Mouse (Mus musculus) forebrain, embryonic 15.5 days (tissue): ENCODE results near the gene Rreb1. TPM values are rescaled to one million over a fixed set of nuclear protein-coding genes. Genes with fewer than 3 reads are reported as not detected.

ENCODE experiments used
- ATAC-seq: fragments of 200-750 bp; cut with Nextera tagmentation; replicated peaks from 2 replicates; pipeline ENCODE4 v1.8.0; 2017; ENCODE audit warnings: mild to moderate bottlenecking, moderate TSS enrichment, moderate library complexity
- H3K27ac ChIP-seq: fragments of 300-500 bp; sonication (generic); replicated peaks from 2 replicates; pipeline ENCODE4 v1.5.1; 2015; ENCODE audit warnings: mild to moderate bottlenecking, inconsistent platforms
- H3K27me3 ChIP-seq: fragments of 300-500 bp; sonication (generic); 2 replicates; pipeline ENCODE4 v1.6.1; 2015; ENCODE audit warnings: inconsistent platforms
- H3K36me3 ChIP-seq: fragments of 300-500 bp; sonication (generic); 2 replicates; pipeline ENCODE4 v1.6.1; 2015; ENCODE audit warnings: mild to moderate bottlenecking, inconsistent platforms
- H3K4me1 ChIP-seq: fragments of 300-500 bp; sonication (generic); 2 replicates; pipeline ENCODE4 v1.6.1; 2015; ENCODE audit warnings: inconsistent platforms
- H3K4me2 ChIP-seq: fragments of 300-500 bp; sonication (generic); replicated peaks from 2 replicates; pipeline ENCODE4 v1.6.1; 2015; ENCODE audit warnings: mild to moderate bottlenecking, inconsistent platforms
- H3K4me3 ChIP-seq: fragments of 300-500 bp; sonication (generic); 2 replicates; pipeline ENCODE4 v1.5.1; 2015; ENCODE audit warnings: mild to moderate bottlenecking, inconsistent platforms
- H3K9ac ChIP-seq: fragments of 300-500 bp; sonication (generic); replicated peaks from 2 replicates; pipeline ENCODE4 v1.6.1; 2015; ENCODE audit warnings: mild to moderate bottlenecking, inconsistent platforms
- H3K9me3 ChIP-seq: fragments of 300-500 bp; sonication (generic); 2 replicates; pipeline ENCODE4 v1.6.1; 2016; ENCODE audit warnings: inconsistent platforms
- WGBS: fragments of 180-500 bp; shearing (Covaris S2); methylation state at CpG from one replicate; pipeline ENCODE4 v1.1.7; 2015; ENCODE audit warnings: mixed read lengths; 5-methylcytosine and 5-hydroxymethylcytosine counted together
- polyA plus RNA-seq: library from polyadenylated mRNA; unstranded; fragments of >200 nt; fragmentation: Nextera tagmentation; extraction: Ambion mirVana; gene quantifications from 2 replicates; pipeline ENCODE4 v1.2.1, GENCODE M21; 2015

The Rreb1 gene
- 1.6 and 1.8 TPM in 2 replicates for polyA plus RNA-seq

DNA sequence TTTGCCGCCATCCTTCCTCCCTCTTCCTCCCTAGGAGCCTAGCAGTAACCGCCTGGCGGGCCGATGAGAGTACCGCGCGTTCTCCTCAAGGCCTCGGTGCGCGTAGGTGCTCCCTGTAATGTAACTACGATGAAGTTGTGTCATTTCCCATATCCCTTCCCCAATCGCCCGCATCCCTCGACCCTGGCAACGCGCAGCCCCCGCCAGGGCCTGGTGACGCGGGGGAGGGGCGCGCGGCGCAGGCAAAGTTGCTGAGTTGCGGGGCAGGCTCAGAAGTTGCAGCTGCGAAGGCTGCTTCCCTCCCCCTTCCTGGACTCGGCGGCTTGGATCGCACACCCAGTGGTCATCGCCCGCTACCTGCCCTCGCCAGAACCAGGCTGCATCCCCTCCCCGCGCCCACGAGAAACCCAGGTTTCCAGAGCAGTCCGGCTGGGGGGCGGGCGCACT, at the start of gene Rreb1:
TSS of gene Rreb1 (plus strand) at position 254 of the 447 bp plus-strand sequence.
- peak; percentile 69 for ATAC-seq
- Histone ChIP-seq H3K36me3 (no peaks in the 10 kb centered on the region), H3K4me2 (peak within 1 kb of the TSS; percentile 97), H3K9ac (peak within 1 kb of the TSS; percentile 34), H3K27ac (no peak within 1 kb of the TSS), H3K9me3 (no peaks in the 10 kb centered on the region), H3K27me3 (peaks cover 27% of the 10 kb centered on the region), H3K4me3 (peak within 1 kb of the TSS; percentile 50), H3K4me1 (peaks cover 17% of the 10 kb centered on the region)
- 1% methylated on average over 37 of the region's 37 CpGs for WGBS

DNA sequence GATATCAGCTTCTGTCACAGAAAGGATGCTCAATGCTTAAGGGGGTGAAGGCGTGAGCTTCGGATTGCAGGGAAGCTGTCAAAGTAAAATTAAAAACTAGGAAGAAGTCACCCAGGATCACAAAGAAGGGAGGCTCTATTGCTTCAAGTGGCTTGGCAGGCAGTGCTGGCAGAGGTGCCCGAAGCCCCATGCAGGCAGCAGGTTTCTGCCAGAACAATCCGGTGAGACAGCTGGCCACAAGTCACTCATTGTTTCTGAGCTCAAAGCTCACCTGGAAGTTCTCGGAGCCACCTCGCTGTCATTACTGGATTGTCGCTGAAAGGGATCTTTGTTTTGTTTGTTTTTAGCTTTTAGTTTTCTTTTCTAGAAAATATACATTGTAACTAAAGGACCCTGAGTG, 49.6 kb upstream of the Rreb1 start:
- no peak for ATAC-seq
- H3K4me1 ChIP-seq = no peaks in the 10 kb centered on the region
- H3K9ac ChIP-seq = no peak overlapping the region
- no peaks in the 10 kb centered on the region for H3K9me3 ChIP-seq
- no peak overlapping the region for H3K4me3 ChIP-seq
- no peak overlapping the region for H3K27ac ChIP-seq
- 74% methylated on average over 7 of the region's 7 CpGs for WGBS
- no peak overlapping the region for H3K4me2 ChIP-seq
- no peaks in the 10 kb centered on the region for H3K27me3 ChIP-seq
- H3K36me3 ChIP-seq = no peaks in the 10 kb centered on the region

DNA sequence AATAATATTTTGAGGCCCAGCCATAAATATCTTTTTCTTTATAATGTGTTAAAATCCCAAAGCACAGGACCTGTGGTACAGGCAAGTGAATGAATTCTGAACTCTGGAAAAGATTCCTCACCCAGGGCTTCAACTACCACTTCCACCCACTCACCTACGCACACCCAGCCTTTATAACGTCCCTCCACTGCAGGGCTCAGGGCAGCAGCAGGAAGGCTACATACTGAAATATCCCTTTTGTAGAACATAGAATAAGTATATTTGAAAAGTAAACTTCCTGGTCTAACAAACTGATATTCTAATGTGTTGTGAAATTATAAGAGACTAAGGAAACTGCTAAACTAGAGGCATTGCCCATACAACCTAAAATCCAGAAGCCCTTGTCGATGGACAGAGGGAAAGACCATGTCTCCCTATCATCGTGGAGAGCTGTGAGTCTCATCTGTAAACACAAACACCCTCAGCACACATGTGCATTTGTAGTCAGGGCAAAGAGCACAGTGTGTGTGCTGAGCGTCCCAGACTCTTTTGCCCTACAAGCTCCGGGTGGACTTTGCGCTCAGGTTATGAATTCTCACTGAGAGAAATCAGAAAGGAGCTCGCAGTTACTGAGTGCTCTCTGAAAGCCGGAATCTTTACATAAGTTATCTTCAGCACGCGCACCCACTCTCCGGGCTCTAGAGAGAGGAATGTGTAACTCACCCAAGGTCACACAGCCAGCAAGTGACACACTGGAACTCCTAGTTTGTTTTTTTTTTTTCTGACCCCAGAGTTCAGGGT, 46.1 kb upstream of the Rreb1 start:
- whole genome bisulfite sequencing = 93% methylated on average over 12 of the region's 12 CpGs
- no peak overlapping the region for H3K4me2 ChIP-seq
- ATAC-seq = no peak
- no peak overlapping the region for H3K4me3 ChIP-seq
- no peaks in the 10 kb centered on the region for H3K27me3 ChIP-seq
- no peaks in the 10 kb centered on the region for H3K36me3 ChIP-seq
- H3K27ac ChIP-seq = no peak overlapping the region
- no peaks in the 10 kb centered on the region for H3K9me3 ChIP-seq
- H3K4me1 ChIP-seq = no peaks in the 10 kb centered on the region
- H3K9ac ChIP-seq = no peak overlapping the region

DNA sequence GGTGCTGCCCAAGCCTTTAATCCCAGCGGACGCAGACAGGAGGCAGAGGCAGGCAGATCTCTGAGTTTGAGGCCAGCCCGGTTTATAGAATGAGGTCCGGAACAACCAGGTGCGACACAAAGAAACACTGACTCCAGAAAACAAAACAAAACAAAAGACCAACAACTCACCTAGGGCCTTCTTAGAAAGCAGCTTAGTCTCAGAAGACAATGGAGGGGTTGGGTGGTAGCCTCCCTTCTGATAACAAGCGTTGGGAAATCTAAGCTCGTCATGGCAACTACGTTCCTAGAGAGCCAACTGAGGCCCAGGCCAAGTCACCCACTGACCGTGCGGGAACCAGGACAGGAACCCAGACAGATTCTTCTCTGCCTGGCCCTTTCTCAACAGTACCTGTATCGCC, 43.7 kb upstream of the Rreb1 start:
- Histone ChIP-seq H3K9ac (no peak overlapping the region), H3K36me3 (no peaks in the 10 kb centered on the region)
- ATAC-seq = no peak

DNA sequence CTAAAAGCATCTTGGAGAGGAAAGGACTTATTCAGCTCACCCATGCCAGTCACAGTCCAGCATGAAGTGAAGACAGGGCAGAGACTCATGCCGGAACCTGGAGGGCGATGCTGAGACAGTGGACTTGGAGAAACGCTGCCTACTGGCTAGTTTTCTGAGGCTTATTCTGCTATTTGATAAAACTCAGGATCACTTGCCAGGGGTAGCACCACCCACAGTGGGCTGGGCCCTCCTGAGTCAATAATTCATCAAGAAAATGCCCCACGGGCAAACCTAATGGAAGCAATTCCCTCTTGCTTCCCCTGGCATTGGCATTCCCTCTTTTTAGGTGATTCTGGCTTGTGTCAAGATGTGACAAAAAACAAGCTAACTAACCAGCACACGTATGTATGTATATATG, 38.1 kb upstream of the Rreb1 start:
- ATAC-seq = no peak
- WGBS = 92% methylated on average over 5 of the region's 5 CpGs
- H3K4me1 ChIP-seq = no peaks in the 10 kb centered on the region
- H3K27ac ChIP-seq = no peak overlapping the region
- no peaks in the 10 kb centered on the region for H3K9me3 ChIP-seq
- H3K27me3 ChIP-seq = no peaks in the 10 kb centered on the region
- H3K36me3 ChIP-seq = no peaks in the 10 kb centered on the region
- no peak overlapping the region for H3K4me3 ChIP-seq
- no peak overlapping the region for H3K9ac ChIP-seq
- no peak overlapping the region for H3K4me2 ChIP-seq

More for the DNA sequence above, 43.7 kb upstream of the Rreb1 start:
- Histone ChIP-seq H3K4me2 (no peak overlapping the region), H3K27me3 (no peaks in the 10 kb centered on the region), H3K4me1 (no peaks in the 10 kb centered on the region), H3K4me3 (no peak overlapping the region), H3K27ac (no peak overlapping the region), H3K9me3 (no peaks in the 10 kb centered on the region)
- 90% methylated on average over 11 of the region's 11 CpGs for WGBS

DNA sequence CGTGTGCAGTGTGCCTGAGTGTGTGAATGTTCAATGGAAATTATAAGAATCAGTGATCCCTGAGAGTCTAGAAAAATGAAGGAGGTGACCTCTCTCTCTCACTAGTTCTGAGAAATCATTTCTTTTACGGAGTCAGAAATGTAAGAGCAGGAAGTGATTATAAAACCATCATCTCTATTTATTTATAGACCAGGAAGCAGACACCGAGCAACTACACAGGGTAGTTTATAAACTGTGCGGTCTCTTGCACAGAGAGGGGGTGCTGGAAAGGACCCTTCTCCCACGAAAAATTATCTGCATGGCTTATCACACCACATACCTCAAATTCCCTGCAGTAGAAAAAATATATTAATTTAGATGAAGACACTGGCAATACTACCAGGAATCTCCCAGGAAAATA, 37.4 kb upstream of the Rreb1 start:
- no peak overlapping the region for H3K9ac ChIP-seq
- 78% methylated on average over 5 of the region's 5 CpGs for WGBS
- no peaks in the 10 kb centered on the region for H3K9me3 ChIP-seq
- ATAC-seq = no peak
- no peak overlapping the region for H3K27ac ChIP-seq
- no peaks in the 10 kb centered on the region for H3K36me3 ChIP-seq
- H3K4me3 ChIP-seq = no peak overlapping the region
- H3K4me1 ChIP-seq = no peaks in the 10 kb centered on the region
- H3K4me2 ChIP-seq = no peak overlapping the region
- no peaks in the 10 kb centered on the region for H3K27me3 ChIP-seq

DNA sequence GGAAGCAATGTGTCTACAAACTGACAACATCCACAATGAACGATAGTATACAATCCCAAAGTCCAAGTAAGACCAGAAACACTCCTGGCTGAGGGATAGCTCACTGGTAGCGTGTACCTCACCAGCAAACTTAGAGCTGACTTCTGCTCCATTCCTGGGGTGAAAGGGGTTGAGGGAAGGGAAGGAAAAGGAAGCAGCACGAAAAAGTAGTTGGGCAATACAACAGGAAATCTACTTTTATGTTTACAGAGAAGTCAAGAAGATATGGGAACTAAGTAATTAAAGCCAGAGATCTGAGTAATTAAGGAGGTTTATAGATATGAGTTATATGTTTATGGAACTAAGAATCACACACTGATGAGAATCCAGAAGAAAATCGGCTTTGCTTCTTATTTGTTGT, 36.0 kb upstream of the Rreb1 start:
- H3K36me3 ChIP-seq = no peaks in the 10 kb centered on the region
- H3K4me2 ChIP-seq = no peak overlapping the region
- no peak overlapping the region for H3K9ac ChIP-seq
- H3K27ac ChIP-seq = no peak overlapping the region
- no peaks in the 10 kb centered on the region for H3K27me3 ChIP-seq
- H3K4me3 ChIP-seq = no peak overlapping the region
- 86% methylated on average over 4 of the region's 4 CpGs for WGBS
- H3K9me3 ChIP-seq = no peaks in the 10 kb centered on the region
- ATAC-seq = no peak
- no peaks in the 10 kb centered on the region for H3K4me1 ChIP-seq

DNA sequence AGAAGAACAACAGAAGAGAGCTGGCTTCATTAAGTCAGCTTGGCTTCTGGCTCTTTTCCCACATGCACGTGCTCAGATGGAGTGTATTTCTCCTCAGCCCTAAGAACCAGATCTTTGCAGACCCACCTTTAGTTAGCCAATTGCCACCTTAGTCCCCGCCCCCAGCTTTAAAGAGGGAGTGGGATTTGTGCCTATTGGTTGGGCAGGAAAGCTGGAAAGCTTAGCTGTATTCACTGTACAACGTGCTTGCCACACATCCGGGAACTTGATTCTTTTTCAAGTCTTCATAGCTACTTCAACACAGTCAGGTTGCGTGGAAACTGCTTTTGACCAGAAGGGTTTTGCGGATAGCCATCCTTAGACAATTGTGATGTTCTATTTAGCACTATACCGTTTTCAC, 30.7 kb upstream of the Rreb1 start:
- Histone ChIP-seq H3K27ac (no peak overlapping the region), H3K4me3 (no peak overlapping the region), H3K9me3 (no peaks in the 10 kb centered on the region), H3K4me2 (no peak overlapping the region), H3K4me1 (no peaks in the 10 kb centered on the region), H3K9ac (no peak overlapping the region), H3K36me3 (no peaks in the 10 kb centered on the region), H3K27me3 (no peaks in the 10 kb centered on the region)
- ATAC-seq = no peak
- 58% methylated on average over 7 of the region's 7 CpGs for WGBS

DNA sequence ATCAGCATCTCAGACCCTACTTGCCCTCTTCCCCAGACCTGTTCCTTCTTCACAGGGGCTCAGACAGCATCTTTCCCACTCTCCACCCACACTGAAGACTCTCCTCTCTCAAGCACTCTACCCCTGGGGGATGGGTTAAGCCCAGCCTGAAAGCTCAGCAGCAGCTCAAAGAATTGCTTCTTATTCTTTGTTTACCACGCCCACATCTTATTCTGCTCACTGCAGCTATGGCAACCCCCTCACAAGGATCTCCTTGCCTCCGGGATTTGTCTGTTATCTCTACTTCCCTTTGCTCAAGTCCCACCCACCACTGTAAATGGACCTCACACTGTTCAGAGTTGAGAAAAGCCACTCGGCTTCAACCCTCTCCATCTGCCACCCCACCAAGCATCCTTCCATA, 28.7 kb upstream of the Rreb1 start:
- WGBS = 8% methylated on average over 3 of the region's 3 CpGs
- Histone ChIP-seq H3K4me3 (no peak overlapping the region), H3K9ac (no peak overlapping the region), H3K4me1 (no peaks in the 10 kb centered on the region), H3K27me3 (no peaks in the 10 kb centered on the region), H3K4me2 (no peak overlapping the region), H3K27ac (no peak overlapping the region), H3K36me3 (no peaks in the 10 kb centered on the region), H3K9me3 (no peaks in the 10 kb centered on the region)
- ATAC-seq = 0 out of 2 replicates have a peak, but pooled peaks have one; percentile 35

DNA sequence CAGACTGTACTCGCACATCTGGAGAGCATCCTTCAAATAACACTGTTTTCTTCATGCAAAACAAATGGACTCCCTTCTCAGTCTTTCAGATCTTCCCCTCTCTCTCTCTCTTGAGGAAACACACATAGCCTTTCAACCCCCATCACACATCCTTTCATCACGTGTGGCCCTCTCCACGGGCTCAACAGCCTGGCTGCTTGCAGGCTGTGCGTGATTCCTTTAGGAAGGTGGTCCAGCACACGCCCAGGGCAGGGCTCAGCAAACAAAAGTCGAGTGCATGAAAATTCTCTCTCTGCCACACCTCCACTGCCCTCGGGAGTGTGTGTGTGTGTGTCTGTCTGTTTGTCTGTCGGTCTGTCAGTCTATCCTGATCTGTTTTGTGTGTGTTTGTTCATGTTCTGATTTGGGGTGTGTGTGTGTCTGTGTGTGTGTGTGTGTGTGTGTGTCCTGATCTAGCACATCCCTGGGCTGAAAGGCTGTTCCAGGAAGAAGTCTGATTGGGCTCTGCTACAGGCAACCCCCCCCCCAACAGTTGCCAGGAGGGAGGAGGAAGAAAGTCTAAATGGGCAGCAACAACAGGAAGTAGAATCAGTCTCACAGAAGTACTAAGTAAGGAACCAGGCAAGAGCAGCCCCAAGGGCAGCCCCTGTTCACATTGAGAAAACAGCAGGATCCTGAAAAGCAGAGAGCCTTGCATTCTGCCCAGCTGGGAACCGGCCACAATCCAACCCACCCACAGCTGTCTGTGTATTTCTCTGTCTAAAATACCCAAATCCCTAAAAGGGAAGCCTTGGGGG, 26.8 kb upstream of the Rreb1 start:
- Histone ChIP-seq H3K4me1 (no peaks in the 10 kb centered on the region), H3K4me3 (no peak overlapping the region), H3K36me3 (no peaks in the 10 kb centered on the region), H3K27ac (no peak overlapping the region), H3K4me2 (no peak overlapping the region), H3K27me3 (no peaks in the 10 kb centered on the region), H3K9ac (no peak overlapping the region), H3K9me3 (no peaks in the 10 kb centered on the region)
- WGBS = 67% methylated on average over 9 of the region's 9 CpGs
- ATAC-seq = no peak

DNA sequence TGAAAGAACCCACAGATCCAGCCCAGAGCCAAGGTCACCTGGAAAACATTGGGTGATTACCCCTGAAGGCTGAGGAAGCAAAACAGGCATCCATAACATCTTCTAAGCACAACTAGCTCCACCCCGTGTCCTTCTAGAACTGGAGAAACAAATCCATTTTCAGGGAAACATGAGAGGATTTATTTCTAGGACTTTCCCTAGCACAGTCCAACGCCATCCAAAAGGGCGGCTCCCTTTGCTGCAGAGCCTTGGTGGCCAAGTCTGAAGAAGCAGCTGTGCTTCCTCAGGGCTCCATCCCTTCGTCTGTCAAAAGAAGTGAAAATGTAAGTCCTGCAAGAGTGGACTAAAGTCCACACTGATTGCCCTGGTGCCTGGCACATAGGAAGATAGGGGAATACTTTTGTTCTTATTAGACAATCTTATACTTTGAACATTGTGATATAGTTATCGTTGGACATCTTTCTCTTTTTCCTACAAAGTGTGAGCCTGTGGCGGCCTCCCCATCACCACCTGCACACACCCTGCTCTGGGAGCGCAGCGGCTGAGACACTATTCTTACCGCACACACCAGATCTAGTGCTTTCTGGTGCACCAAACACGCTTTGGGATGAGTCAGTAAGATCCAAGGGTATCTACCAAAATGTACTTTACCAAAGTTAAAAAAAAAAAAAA, 18.7 kb upstream of the Rreb1 start:
- no peaks in the 10 kb centered on the region for H3K9me3 ChIP-seq
- H3K27ac ChIP-seq = no peak overlapping the region
- H3K4me2 ChIP-seq = no peak overlapping the region
- H3K36me3 ChIP-seq = no peaks in the 10 kb centered on the region
- ATAC-seq = no peak
- H3K27me3 ChIP-seq = peaks cover 60% of the 10 kb centered on the region
- no peak overlapping the region for H3K4me3 ChIP-seq
- no peak overlapping the region for H3K9ac ChIP-seq
- 79% methylated on average over 10 of the region's 10 CpGs for WGBS
- peaks cover 11% of the 10 kb centered on the region for H3K4me1 ChIP-seq

DNA sequence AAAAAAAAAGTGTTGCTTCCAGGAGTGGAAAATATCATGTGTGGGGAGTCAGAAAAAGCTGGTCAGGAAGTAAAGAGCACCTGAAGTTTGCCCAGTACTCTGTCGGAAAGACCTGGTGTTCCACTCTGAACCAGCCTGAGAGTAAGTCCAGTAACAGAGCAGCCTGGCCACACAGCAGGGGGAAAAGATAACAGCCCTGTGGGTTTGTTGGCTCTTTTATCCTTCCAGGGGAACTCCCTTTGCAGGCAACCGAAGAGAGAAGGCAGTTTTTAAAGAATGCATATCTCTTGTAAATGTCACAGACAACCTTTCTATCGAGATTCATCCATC, 18.2 kb upstream of the Rreb1 start:
- ATAC-seq = no peak
- H3K27ac ChIP-seq = no peak overlapping the region

More for the DNA sequence above, 18.2 kb upstream of the Rreb1 start:
- 20% methylated on average over 3 of the region's 3 CpGs for WGBS
- Histone ChIP-seq H3K9ac (no peak overlapping the region), H3K27me3 (peaks cover 64% of the 10 kb centered on the region), H3K9me3 (no peaks in the 10 kb centered on the region), H3K4me3 (no peak overlapping the region), H3K4me2 (no peak overlapping the region), H3K4me1 (peaks cover 11% of the 10 kb centered on the region), H3K36me3 (no peaks in the 10 kb centered on the region)
